ENCODE assay signal across 8 mouse cellular contexts in the genomic region with DNA sequence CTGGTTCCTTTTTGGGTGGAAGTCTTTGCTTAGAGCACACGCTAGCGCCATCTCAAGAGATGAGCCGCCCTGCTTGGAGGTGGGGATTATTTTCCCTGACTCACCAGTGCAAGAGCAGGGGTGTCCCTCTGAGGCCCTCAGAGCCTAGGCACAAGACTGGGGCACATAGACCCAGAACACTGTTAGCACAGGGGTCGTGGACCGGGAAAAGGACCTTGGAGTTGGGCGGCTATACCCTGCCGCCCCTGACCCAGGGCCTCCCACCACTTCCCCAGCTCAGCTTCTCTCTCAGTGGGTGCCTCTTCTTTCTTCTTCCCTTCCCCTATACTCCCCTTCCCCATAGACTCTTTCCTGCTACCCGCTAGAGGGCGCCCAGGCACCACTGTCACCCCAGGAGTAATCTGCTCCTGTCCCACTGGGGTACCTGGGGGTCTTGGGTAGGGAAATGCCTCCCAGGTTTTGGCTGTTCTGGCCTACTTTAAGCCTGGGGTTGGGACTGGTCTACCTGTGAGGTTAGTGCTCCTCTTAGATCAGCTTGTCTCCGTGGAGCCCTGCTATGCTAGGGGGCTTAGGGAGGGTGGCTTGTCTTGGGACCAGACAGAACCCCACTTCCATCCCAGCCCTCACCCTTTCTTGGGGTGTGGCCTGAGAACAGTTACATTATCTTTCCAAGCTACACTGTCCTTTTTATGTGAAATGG. TPM values are rescaled to one million over a fixed set of nuclear protein-coding genes. Genes with fewer than 3 reads are reported as not detected.
DNase-seq lines count a peak whose midpoint lies in the region; ATAC-seq and TF ChIP-seq lines count a peak whose summit lies in the region.

No protein-coding gene starts in this region.

- TF ChIP-seq EP300 in heart, adult 2 months (IDR thresholded peaks at IDR 0.05; ENCODE audit: insufficient read depth, low read depth, low read length) = no peak
- TF ChIP-seq EP300 in ES-Bruce4 (IDR thresholded peaks at IDR 0.05; ENCODE audit: insufficient read depth, low read depth, low read length) = 0 out of 2 replicates have a peak, but pooled peaks have one; percentile 8

- H3K79me2 ChIP-seq in heart, adult 2 months (replicated peaks; ENCODE audit: control insufficient read depth, insufficient read depth, low read length) = no peaks in the 10 kb centered on the region

- no peaks in the 10 kb centered on the region for H3K9me3 ChIP-seq in heart, embryonic 10.5 days
- no peaks in the 10 kb centered on the region for H3K9me3 ChIP-seq in ES-Bruce4 (replicated peaks; ENCODE audit: control insufficient read depth, insufficient read depth, low read length, poor library complexity, severe bottlenecking)
- no peaks in the 10 kb centered on the region for H3K9me3 ChIP-seq in hindbrain, embryonic 16.5 days (ENCODE audit: control insufficient read depth, low read length)
- no peaks in the 10 kb centered on the region for H3K9me3 ChIP-seq in stomach, embryonic 16.5 days (replicated peaks; ENCODE audit: control insufficient read depth, low read length)

- ATAC-seq in hindbrain, embryonic 16.5 days = peak; percentile 48
- ATAC-seq in stomach, embryonic 16.5 days (ENCODE audit: insufficient read depth, low FRiP score) = 0 out of 2 replicates have a peak, but pooled peaks have one; percentile 6
- no peak for ATAC-seq in megakaryocyte, adult 5-6 weeks (ENCODE audit: poor library complexity, severe bottlenecking)

- 7% methylated on average over 10 of the region's 10 CpGs for WGBS in heart, adult 2 months
- 3% methylated on average over 10 of the region's 10 CpGs for WGBS in heart, embryonic 10.5 days
- WGBS in hindbrain, embryonic 16.5 days = 5% methylated on average over 10 of the region's 10 CpGs
- 9% methylated on average over 10 of the region's 10 CpGs for WGBS in stomach, embryonic 16.5 days

- H3K36me3 ChIP-seq in heart, adult 2 months (ENCODE audit: control insufficient read depth, insufficient read depth, low read length) = no peaks in the 10 kb centered on the region
- H3K36me3 ChIP-seq in heart, embryonic 10.5 days = no peaks in the 10 kb centered on the region
- no peaks in the 10 kb centered on the region for H3K36me3 ChIP-seq in ES-Bruce4 (ENCODE audit: control insufficient read depth, insufficient read depth, low read length, poor library complexity, severe bottlenecking)
- H3K36me3 ChIP-seq in hindbrain, embryonic 16.5 days (ENCODE audit: control insufficient read depth, insufficient read depth, low read length) = no peaks in the 10 kb centered on the region
- H3K36me3 ChIP-seq in stomach, embryonic 16.5 days (ENCODE audit: control insufficient read depth, insufficient read depth, low read length) = no peaks in the 10 kb centered on the region

- H3K4me3 ChIP-seq in heart, adult 2 months = no peak overlapping the region
- no peak overlapping the region for H3K4me3 ChIP-seq in heart, embryonic 10.5 days
- no peak overlapping the region for H3K4me3 ChIP-seq in ES-Bruce4 (ENCODE audit: low read depth, low read length)
- H3K4me3 ChIP-seq in cortical plate, adult 2 months (ENCODE audit: insufficient read depth, low read length) = no peak overlapping the region
- no peak overlapping the region for H3K4me3 ChIP-seq in hindbrain, embryonic 16.5 days (ENCODE audit: low read length)
- H3K4me3 ChIP-seq in stomach, embryonic 16.5 days (replicated peaks; ENCODE audit: low read length) = no peak overlapping the region

- no peak overlapping the region for H3K9ac ChIP-seq in heart, adult 2 months (ENCODE audit: low read depth, low read length)
- no peak overlapping the region for H3K9ac ChIP-seq in ES-Bruce4 (ENCODE audit: low read depth, poor library complexity, severe bottlenecking)
- peak overlapping the region; percentile 47 for H3K9ac ChIP-seq in hindbrain, embryonic 16.5 days (ENCODE audit: low read depth, low read length)
- no peak overlapping the region for H3K9ac ChIP-seq in stomach, embryonic 16.5 days (ENCODE audit: low read length)

- TF ChIP-seq CTCF in heart, adult 2 months (IDR thresholded peaks at IDR 0.05) = peak; percentile 68
- TF ChIP-seq CTCF in ES-Bruce4 (IDR thresholded peaks at IDR 0.05; ENCODE audit: low read depth, low read length) = peak; percentile 82
- peak; percentile 64 for TF ChIP-seq CTCF in cortical plate, adult 2 months (IDR thresholded peaks at IDR 0.05; ENCODE audit: extremely low read depth, insufficient read depth, low read length)

- peak in 1 of 2 experiments; percentile 60 for DNase-seq in heart, adult 2 months
- DNase-seq in heart, embryonic 10.5 days (ENCODE audit: low spot score) = no peak
- peak; percentile 50 for DNase-seq in lung, postnatal 14 days

- TF ChIP-seq POLR2A in heart, adult 2 months (IDR thresholded peaks at IDR 0.05; ENCODE audit: insufficient read depth, low read depth, low read length) = no peak
- TF ChIP-seq POLR2A in ES-Bruce4 (IDR thresholded peaks at IDR 0.05; ENCODE audit: insufficient read depth, low read length) = no peak
- TF ChIP-seq POLR2A in cortical plate, adult 2 months (IDR thresholded peaks at IDR 0.05; ENCODE audit: extremely low read depth, insufficient read depth, low read length) = no peak

- H3K4me1 ChIP-seq in heart, adult 2 months (ENCODE audit: control insufficient read depth, insufficient read depth, low read length) = no peaks in the 10 kb centered on the region; the same call in 1 of the 2 replicates
- peaks cover 5% of the 10 kb centered on the region; the same call in 1 of the 2 replicates for H3K4me1 ChIP-seq in heart, embryonic 10.5 days
- H3K4me1 ChIP-seq in ES-Bruce4 (ENCODE audit: control insufficient read depth, insufficient read depth, low read length) = peaks cover 6% of the 10 kb centered on the region
- no peaks in the 10 kb centered on the region for H3K4me1 ChIP-seq in cortical plate, adult 2 months (ENCODE audit: control insufficient read depth, insufficient read depth, low read length)
- peaks cover 21% of the 10 kb centered on the region for H3K4me1 ChIP-seq in hindbrain, embryonic 16.5 days (ENCODE audit: control insufficient read depth, insufficient read depth, low read depth, low read length)
- peaks cover 18% of the 10 kb centered on the region for H3K4me1 ChIP-seq in stomach, embryonic 16.5 days (ENCODE audit: control insufficient read depth, insufficient read depth, low read length)

- H3K4me2 ChIP-seq in hindbrain, embryonic 16.5 days (ENCODE audit: low read length) = peak overlapping the region; percentile 48
- 0 out of 2 replicates have a peak overlapping the region, but pooled peaks have one; percentile 22 for H3K4me2 ChIP-seq in stomach, embryonic 16.5 days (ENCODE audit: low read depth, low read length)

- intact Hi-C loops in heart, adult 2 months (cut with DNase I) = loop anchor here (5.0 kb wide), 1 partner anchor 57 kb away; no protein-coding TSS in a partner anchor

- H3K27me3 ChIP-seq in heart, adult 2 months (ENCODE audit: control insufficient read depth, insufficient read depth, low read length) = no peaks in the 10 kb centered on the region; the same call in 1 of the 2 replicates
- H3K27me3 ChIP-seq in heart, embryonic 10.5 days (ENCODE audit: insufficient read depth, poor library complexity, severe bottlenecking) = peaks cover 62% of the 10 kb centered on the region
- no peaks in the 10 kb centered on the region for H3K27me3 ChIP-seq in ES-Bruce4 (ENCODE audit: control insufficient read depth, insufficient read depth, low read length, poor library complexity, severe bottlenecking)
- no peaks in the 10 kb centered on the region for H3K27me3 ChIP-seq in hindbrain, embryonic 16.5 days (replicated peaks; ENCODE audit: control insufficient read depth, insufficient read depth, low read length)
- H3K27me3 ChIP-seq in stomach, embryonic 16.5 days (ENCODE audit: control insufficient read depth, insufficient read depth, low read length) = peaks cover 10% of the 10 kb centered on the region

- no peak overlapping the region for H3K27ac ChIP-seq in heart, adult 2 months
- no peak overlapping the region for H3K27ac ChIP-seq in heart, embryonic 10.5 days
- no peak overlapping the region for H3K27ac ChIP-seq in ES-Bruce4 (ENCODE audit: insufficient read depth, low read length)
- peak overlapping the region; percentile 30 for H3K27ac ChIP-seq in cortical plate, adult 2 months (ENCODE audit: insufficient read depth, low read length)
- peak overlapping the region; percentile 74 for H3K27ac ChIP-seq in hindbrain, embryonic 16.5 days (ENCODE audit: low read depth, low read length)
- no peak overlapping the region for H3K27ac ChIP-seq in stomach, embryonic 16.5 days (ENCODE audit: low read length)

RNA-seq across cellular contexts. Expression of a gene that starts 51.2 kb away (rescaled TPM):
- total RNA-seq in heart, adult 2 months (2021) = 10 to 100 TPM; 12.0 to 12.7 TPM
- 6.9 and 7.1 TPM in 2 replicates for polyA plus RNA-seq in heart, adult 2 months (2012; rRNA removed)
- polyA plus RNA-seq in heart, embryonic 10.5 days (2016; fragmentation: Nextera tagmentation; extraction: Ambion mirVana) = 0.38 and 0.70 TPM in 2 replicates
- 12.1 and 14.1 TPM in 2 replicates for polyA plus RNA-seq in ES-Bruce4 (2011; ENCODE audit: insufficient read depth, insufficient read length, low read depth, missing spikeins)
- 995 and 1,039 TPM in 2 replicates for polyA plus RNA-seq in cortical plate, adult 2 months (2012; rRNA removed)
- 15.5 and 16.7 TPM in 2 replicates for polyA plus RNA-seq in hindbrain, embryonic 16.5 days (2015; fragmentation: Nextera tagmentation; extraction: Ambion mirVana)
- 2.8 and 3.2 TPM in 2 replicates for polyA plus RNA-seq in stomach, embryonic 16.5 days (2015; fragmentation: Nextera tagmentation; extraction: Ambion mirVana)
- total RNA-seq in megakaryocyte, adult 5-6 weeks (2015) = 0.21 and 0.40 TPM in 2 replicates
- total RNA-seq in megakaryocyte, adult 5-6 weeks (2017) = 0.04 TPM in 1 of 2 replicates, not detected in the other

Comparison
In these comparisons a context has a peak if more than half of its experiments do, and no peak if none do; other contexts are left out.
1. H3K27ac ChIP-seq: peak in cortical plate, adult 2 months (single experiment) and hindbrain, embryonic 16.5 days (single experiment); none in heart, adult 2 months (single experiment), heart, embryonic 10.5 days (single experiment), ES-Bruce4 (single experiment) and stomach, embryonic 16.5 days (single experiment).
2. RNA of a gene that starts 51.2 kb away (polyA plus RNA-seq): 995 to 1,039 TPM in cortical plate, adult 2 months; 15.5 to 16.7 TPM in hindbrain, embryonic 16.5 days, 12.1 to 14.1 TPM in ES-Bruce4, 6.9 to 7.1 TPM in heart, adult 2 months, 2.8 to 3.2 TPM in stomach, embryonic 16.5 days and 0.38 to 0.70 TPM in heart, embryonic 10.5 days; every median in the first group is over 10 times any median in the second.
3. Peak in every context shown above with its lines, with median percentiles within 50 percentile points of each other: CTCF ChIP-seq.